Mouse (Mus musculus) adrenal gland (tissue): Measurements from ENCODE around the gene Cfap57.

ENCODE experiments used
- intact Hi-C: fragments of 180-260 bp; cut with DNase I; formaldehyde crosslinking; loops from one replicate; pipeline ENCODE4 v1.15.1; 2025
- long read RNA-seq, 2 experiments: library from polyadenylated mRNA; unstranded; transcript quantifications; one replicate each; pipeline ENCODE4 v2.0.0; 2020; ENCODE audit warnings: borderline replicate concordance in 1 of 2; ENCODE audit not compliant: insufficient replicate concordance in 1 of 2

The Cfap57 gene
- long read RNA-seq, experiment 1: 0 reads
- long read RNA-seq, experiment 2, partial matches to known transcripts: 0 of 1 reads
- long read RNA-seq, experiment 2, other reads (novel, unspliced or antisense): 1 of 1 reads

- intact Hi-C loops: no loop called here
Observed at GRCm38 (mm10) chr4:118620279-118620966, at the start of gene Cfap57, which contains the start of gene Ebna1bp2. TSS of gene Cfap57 (minus strand) at chr4:118620777. TSS of gene Ebna1bp2 (plus strand) at chr4:118620799.

GRCm38 (mm10) chr4:118658652-118659051, 38.1 kb upstream of the Cfap57 start, which contains the start of gene Olfr62:
TSS of gene Olfr62 (plus strand) at chr4:118658952.
- intact Hi-C loops: no loop called here

- intact Hi-C loops: loop anchor here (5.0 kb wide), 1 partner anchor 342 kb away; no protein-coding TSS in a partner anchor
Observed at GRCm38 (mm10) chr4:118645234-118645633, 24.7 kb upstream of the Cfap57 start.

- intact Hi-C loops: no loop called here
Observed at GRCm38 (mm10) chr4:118642346-118643190, 22.0 kb upstream of the Cfap57 start.

- intact Hi-C loops: no loop called here
Observed at GRCm38 (mm10) chr4:118630261-118630660, 9.7 kb upstream of the Cfap57 start.

GRCm38 (mm10) chr4:118621781-118622180, 1.2 kb upstream of the Cfap57 start:
- intact Hi-C loops: no loop called here

GRCm38 (mm10) chr4:118620967-118621320, 367 bp upstream of the Cfap57 start:
- intact Hi-C loops: no loop called here

- intact Hi-C loops: no loop called here
Observed at GRCm38 (mm10) chr4:118615412-118615811, 5.2 kb downstream of the Cfap57 start.

- intact Hi-C loops: no loop called here
Observed at GRCm38 (mm10) chr4:118612619-118613018, 8.0 kb downstream of the Cfap57 start.

GRCm38 (mm10) chr4:118609836-118610235, 10.7 kb downstream of the Cfap57 start:
- intact Hi-C loops: no loop called here

- intact Hi-C loops: no loop called here
Observed at GRCm38 (mm10) chr4:118604065-118604464, 16.5 kb downstream of the Cfap57 start.

GRCm38 (mm10) chr4:118589733-118590130, 30.8 kb downstream of the Cfap57 start:
- intact Hi-C loops: no loop called here

- intact Hi-C loops: no loop called here
Observed at GRCm38 (mm10) chr4:118589053-118589732, 31.4 kb downstream of the Cfap57 start.

- intact Hi-C loops: no loop called here
Observed at GRCm38 (mm10) chr4:118582629-118583028, 37.9 kb downstream of the Cfap57 start.

- intact Hi-C loops: no loop called here
Observed at GRCm38 (mm10) chr4:118581508-118581907, 39.1 kb downstream of the Cfap57 start.

- intact Hi-C loops: loop anchor here (10.0 kb wide), 1 partner anchor 365 kb away; no protein-coding TSS in a partner anchor
Observed at GRCm38 (mm10) chr4:118579313-118579712, 41.3 kb downstream of the Cfap57 start.

- intact Hi-C loops: loop anchor here (10.0 kb wide), 1 partner anchor 361 kb away; no protein-coding TSS in a partner anchor
Observed at GRCm38 (mm10) chr4:118576097-118576496, 44.5 kb downstream of the Cfap57 start.

GRCm38 (mm10) chr4:118571441-118571840, 49.1 kb downstream of the Cfap57 start:
- intact Hi-C loops: loop anchor here (10.0 kb wide), 1 partner anchor 357 kb away; no protein-coding TSS in a partner anchor

- intact Hi-C loops: loop anchor here (5.0 kb wide), 1 partner anchor 122 kb away; no protein-coding TSS in a partner anchor
Observed at GRCm38 (mm10) chr4:118569320-118569719, 51.3 kb downstream of the Cfap57 start.

GRCm38 (mm10) chr4:118568709-118569108, 51.9 kb downstream of the Cfap57 start:
- intact Hi-C loops: loop anchor here (5.0 kb wide), 1 partner anchor 121 kb away; no protein-coding TSS in a partner anchor

- intact Hi-C loops: loop anchor here (5.0 kb wide), 1 partner anchor 119 kb away; no protein-coding TSS in a partner anchor
Observed at GRCm38 (mm10) chr4:118566161-118566676, 54.4 kb downstream of the Cfap57 start.
